ENCODE assay signal across 10 mouse cellular contexts in the genomic region with DNA sequence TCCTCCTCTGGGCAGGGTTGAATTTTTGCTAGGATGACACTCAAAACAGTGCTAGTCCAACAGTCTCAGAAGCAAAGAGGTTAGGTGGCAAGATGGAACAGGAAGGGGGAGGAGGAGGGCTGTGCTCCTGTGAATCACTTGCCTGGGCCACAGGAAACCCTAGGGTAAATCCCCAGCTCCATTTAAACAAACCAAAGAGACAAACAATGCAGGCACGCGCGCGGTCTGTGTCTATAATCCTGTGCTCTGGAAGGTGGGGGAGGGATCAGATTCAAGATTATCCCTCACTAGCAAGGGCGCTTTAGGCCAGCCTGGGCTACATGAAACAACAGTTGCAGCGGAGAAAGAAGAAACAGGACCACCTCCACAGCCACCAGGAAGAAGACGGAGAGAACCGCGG. TPM values are rescaled to one million over a fixed set of nuclear protein-coding genes. Genes with fewer than 3 reads are reported as not detected.
DNase-seq lines count a peak whose midpoint lies in the region; ATAC-seq and TF ChIP-seq lines count a peak whose summit lies in the region.
"Had no signal": no experiment of that assay in that cellular context is flagged by ENCODE, and none has a peak within 500 bp of the region (broad histone marks: within the 10 kb centered on the region; RNA-seq: fewer than 3 reads in every experiment).

No protein-coding gene starts in this region.

- no peak for ATAC-seq in lung, postnatal 0 days
- ATAC-seq in embryonic facial prominence, embryonic 13.5 days (ENCODE audit: insufficient number of reproducible peaks, insufficient read depth, low FRiP score, low TSS enrichment, low read depth), result no peak
- ATAC-seq: midbrain, embryonic 13.5 days had no signal

- no peak overlapping the region for H3K4me3 ChIP-seq in lung, postnatal 0 days (ENCODE audit: low read depth, low read length)
- H3K4me3 ChIP-seq in ES-E14 (ENCODE audit: insufficient read depth in 1 of 2, low read depth in 1 of 2, low read length in 2 of 2, poor library complexity in 1 of 2, severe bottlenecking in 1 of 2), result 0 out of 4 replicates have a peak overlapping the region, but pooled peaks of 1 of the 2 experiments have one; percentile 5
- H3K4me3 ChIP-seq in embryonic facial prominence, embryonic 13.5 days, result no peak overlapping the region
- H3K4me3 ChIP-seq: midbrain, embryonic 13.5 days had no signal

- in situ Hi-C loops in ES-E14 (cut with MboI; ENCODE audit: low sequenced_read_pairs in 2 of 2, unreplicated experiment in 2 of 2), result no loop called here

- 49% methylated on average over 9 of the region's 9 CpGs for WGBS in lung, postnatal 0 days
- WGBS in embryonic facial prominence, embryonic 13.5 days, result 70% methylated on average over 9 of the region's 9 CpGs

- no peaks in the 10 kb centered on the region for H3K9me3 ChIP-seq in lung, postnatal 0 days (ENCODE audit: low read length)
- no peaks in the 10 kb centered on the region for H3K9me3 ChIP-seq in ES-E14 (ENCODE audit: control insufficient read depth, insufficient read depth, low read depth, low read length)
- H3K9me3 ChIP-seq in embryonic facial prominence, embryonic 13.5 days, result no peaks in the 10 kb centered on the region
- H3K9me3 ChIP-seq: midbrain, embryonic 13.5 days had no signal

- no peak for TF ChIP-seq EP300 in lung, postnatal 0 days (IDR thresholded peaks at IDR 0.05)

- TF ChIP-seq CTCF in lung, postnatal 0 days (IDR thresholded peaks at IDR 0.05), result no peak

- peak; percentile 32 to 42 for DNase-seq in lung, adult 18-20 months
- no peak for DNase-seq in lung, postnatal 0 days (ENCODE audit: low spot score)
- DNase-seq in ES-E14 (ENCODE audit: low read depth, low spot score), result no peak
- DNase-seq in thymus, postnatal 0 days (ENCODE audit: low spot score), result peak; percentile 38
- no peak for DNase-seq in ovary, adult 18-20 months (ENCODE audit: low spot score)
- DNase-seq in gastrocnemius, adult 18-20 months (ENCODE audit: low spot score), result no peak

- H3K27ac ChIP-seq in lung, postnatal 0 days (ENCODE audit: low read length), result no peak overlapping the region
- no peak overlapping the region for H3K27ac ChIP-seq in ES-E14 (ENCODE audit: insufficient read depth, low read depth, low read length, poor library complexity, severe bottlenecking)
- 0 out of 2 replicates have a peak overlapping the region, but pooled peaks have one; percentile 69 for H3K27ac ChIP-seq in embryonic facial prominence, embryonic 13.5 days
- H3K27ac ChIP-seq: midbrain, embryonic 13.5 days had no signal

- no peaks in the 10 kb centered on the region for H3K27me3 ChIP-seq in lung, postnatal 0 days (replicated peaks; ENCODE audit: insufficient read depth, low read length)
- no peaks in the 10 kb centered on the region for H3K27me3 ChIP-seq in embryonic facial prominence, embryonic 13.5 days
- H3K27me3 ChIP-seq: midbrain, embryonic 13.5 days had no signal

- H3K4me1 ChIP-seq in lung, postnatal 0 days (ENCODE audit: insufficient read depth, low read depth, low read length), result no peaks in the 10 kb centered on the region; the same call in 1 of the 2 replicates
- H3K4me1 ChIP-seq in ES-E14 (ENCODE audit: control insufficient read depth in 2 of 2, insufficient read depth in 2 of 2, low read length in 2 of 2, poor library complexity in 1 of 2), result peaks cover 0 to 16% of the 10 kb centered on the region in 2 experiments; a peak in 2 of 4 replicates
- H3K4me1 ChIP-seq in embryonic facial prominence, embryonic 13.5 days, result peaks cover 32% of the 10 kb centered on the region

- no peak overlapping the region for H3K4me2 ChIP-seq in lung, postnatal 0 days (replicated peaks; ENCODE audit: low read depth, low read length)
- H3K4me2 ChIP-seq in embryonic facial prominence, embryonic 13.5 days, result no peak overlapping the region
- H3K4me2 ChIP-seq: midbrain, embryonic 13.5 days had no signal

- H3K36me3 ChIP-seq in lung, postnatal 0 days (ENCODE audit: insufficient read depth, low read length), result no peaks in the 10 kb centered on the region
- peaks cover 5% of the 10 kb centered on the region; the same call in 1 of the 2 replicates for H3K36me3 ChIP-seq in ES-E14 (ENCODE audit: control insufficient read depth, insufficient read depth, low read length, poor library complexity, severe bottlenecking)
- no peaks in the 10 kb centered on the region for H3K36me3 ChIP-seq in embryonic facial prominence, embryonic 13.5 days
- H3K36me3 ChIP-seq: midbrain, embryonic 13.5 days had no signal

- no peak overlapping the region for H3K9ac ChIP-seq in lung, postnatal 0 days (replicated peaks; ENCODE audit: low read depth)
- peak overlapping the region; percentile 2; the same call in 1 of the 2 replicates for H3K9ac ChIP-seq in ES-E14 (ENCODE audit: insufficient read depth, low read depth, low read length, poor library complexity, severe bottlenecking)
- H3K9ac ChIP-seq in embryonic facial prominence, embryonic 13.5 days, result no peak overlapping the region
- H3K9ac ChIP-seq: midbrain, embryonic 13.5 days had no signal

TF ChIP-seq in ES-E14, 5 proteins besides CTCF, POLR2A, EP300 and RAD21:
- TF ChIP-seq CHD2 (IDR thresholded peaks at IDR 0.05; ENCODE audit: low read depth, low read length), result no peak
- no peak for TF ChIP-seq MAFK (IDR thresholded peaks at IDR 0.05; ENCODE audit: insufficient read depth, low read depth, low read length)
- no peak for TF ChIP-seq HCFC1 (IDR thresholded peaks at IDR 0.05; ENCODE audit: borderline replicate concordance, insufficient read depth, low read length)
- no peak for TF ChIP-seq ZNF384 (IDR thresholded peaks at IDR 0.05; ENCODE audit: low read depth, low read length)
- TF ChIP-seq ZC3H11A (IDR thresholded peaks at IDR 0.05; ENCODE audit: borderline replicate concordance, low read depth, low read length), result no peak
TF ChIP-seq in ES-E14: peak in this region for 0.

RNA-seq across cellular contexts. Expression of gene Atf7ip, which starts 42.5 kb away (rescaled TPM):
- 13.9 and 14.9 TPM in 2 replicates for polyA plus RNA-seq in lung, postnatal 0 days (2015; fragmentation: Nextera tagmentation; extraction: Ambion mirVana)
- 26.8 and 35.9 TPM in 2 replicates for total RNA-seq in ES-E14 (2012; rRNA removed)
- 39.0 and 56.3 TPM in 2 replicates for polyA plus RNA-seq in embryonic facial prominence, embryonic 13.5 days (2015; fragmentation: Nextera tagmentation; extraction: Ambion mirVana)
- 26.5 and 28.5 TPM in 2 replicates for polyA plus RNA-seq in thymus, postnatal 0 days (2015; fragmentation: Nextera tagmentation; extraction: Ambion mirVana)
- total RNA-seq in gastrocnemius, adult 18-20 months (2021), result 10 to 100 TPM; 40.0 to 42.4 TPM

RNA-seq across cellular contexts. Expression of gene E330021D16Rik, which starts 48.1 kb away (rescaled TPM):
- polyA plus RNA-seq in lung, postnatal 0 days (2015; fragmentation: Nextera tagmentation; extraction: Ambion mirVana), result 0.11 and 0.12 TPM in 2 replicates
- 0.36 TPM in 1 of 2 replicates, not detected in the other for total RNA-seq in ES-E14 (2012; rRNA removed)
- polyA plus RNA-seq in embryonic facial prominence, embryonic 13.5 days (2015; fragmentation: Nextera tagmentation; extraction: Ambion mirVana), result not detected in 2 replicates
- 0.08 and 0.13 TPM in 2 replicates for polyA plus RNA-seq in thymus, postnatal 0 days (2015; fragmentation: Nextera tagmentation; extraction: Ambion mirVana)
- not detected for total RNA-seq in gastrocnemius, adult 18-20 months (2021)
- polyA plus RNA-seq: cortical plate, adult 2 months; gonadal fat pad, adult 2 months; midbrain, embryonic 13.5 days had no signal

Comparison
In these comparisons a context has a peak if more than half of its experiments do, and no peak if none do; other contexts are left out.
1. DNase-seq: peak in lung, adult 18-20 months (2 of 2) and thymus, postnatal 0 days (single experiment); none in lung, postnatal 0 days (single experiment), ES-E14 (single experiment), ovary, adult 18-20 months (single experiment) and gastrocnemius, adult 18-20 months (single experiment).